Mouse (Mus musculus): ENCODE measurements around the gene Csrp3. TPM values are rescaled to one million over a fixed set of nuclear protein-coding genes. Genes with fewer than 3 reads are reported as not detected.

The Csrp3 gene
- polyA plus RNA-seq, 1 experiment from 2014 or later: 285 TPM

- no peak overlapping the region for H3K27ac ChIP-seq (replicated peaks; ENCODE audit: low read depth, low read length)
- no peaks in the 10 kb centered on the region for H3K9me3 ChIP-seq (ENCODE audit: control insufficient read depth, low read length)
- no peak overlapping the region for H3K4me2 ChIP-seq (ENCODE audit: low read depth, low read length)
- WGBS: 81% methylated on average over 15 of the region's 15 CpGs
- ATAC-seq (ENCODE audit: low read depth): no peak
- peaks cover 3% of the 10 kb centered on the region; the same call in 1 of the 2 replicates for H3K4me1 ChIP-seq (ENCODE audit: control insufficient read depth, insufficient read depth, low read length)
- no peak for DNase-seq (ENCODE audit: low spot score)
- peaks cover 40% of the 10 kb centered on the region for H3K36me3 ChIP-seq (ENCODE audit: control insufficient read depth, insufficient read depth, low read length)
- no peak overlapping the region for H3K9ac ChIP-seq (ENCODE audit: low read depth, low read length)
- H3K27me3 ChIP-seq (replicated peaks; ENCODE audit: control insufficient read depth, insufficient read depth, low read length): 0 out of 2 replicates have a peak, but pooled peaks cover under 1% of the 10 kb centered on the region
- no peak overlapping the region for H3K4me3 ChIP-seq (ENCODE audit: low read depth, low read length)
These were observed 30.1 kb upstream of the Csrp3 start for GRCm38 (mm10) chr7:48877786-48878390.

- ATAC-seq (ENCODE audit: low read depth): no peak
- H3K36me3 ChIP-seq (ENCODE audit: control insufficient read depth, insufficient read depth, low read length): peaks cover 54% of the 10 kb centered on the region
These were observed 28.7 kb upstream of the Csrp3 start for GRCm38 (mm10) chr7:48876526-48876925.

GRCm38 (mm10) chr7:48875096-48875495 is 27.3 kb upstream of the Csrp3 start:
- Histone ChIP-seq H3K36me3 (ENCODE audit: control insufficient read depth, insufficient read depth, low read length) (peaks cover 68% of the 10 kb centered on the region), H3K4me1 (ENCODE audit: control insufficient read depth, insufficient read depth, low read length) (peaks cover 3% of the 10 kb centered on the region; the same call in 1 of the 2 replicates), H3K9ac (ENCODE audit: low read depth, low read length) (no peak overlapping the region), H3K27me3 (replicated peaks; ENCODE audit: control insufficient read depth, insufficient read depth, low read length) (no peaks in the 10 kb centered on the region), H3K4me2 (ENCODE audit: low read depth, low read length) (no peak overlapping the region), H3K27ac (replicated peaks; ENCODE audit: low read depth, low read length) (no peak overlapping the region), H3K4me3 (ENCODE audit: low read depth, low read length) (no peak overlapping the region), H3K9me3 (ENCODE audit: control insufficient read depth, low read length) (no peaks in the 10 kb centered on the region)
- ATAC-seq (ENCODE audit: low read depth): peak; percentile 70
- WGBS: 86% methylated on average over 14 of the region's 14 CpGs
- DNase-seq (ENCODE audit: low spot score): peak; percentile 59

More at GRCm38 (mm10) chr7:48876526-48876925, 28.7 kb upstream of the Csrp3 start:
- Histone ChIP-seq H3K4me1 (ENCODE audit: control insufficient read depth, insufficient read depth, low read length) (peaks cover 3% of the 10 kb centered on the region; the same call in 1 of the 2 replicates), H3K9me3 (ENCODE audit: control insufficient read depth, low read length) (no peaks in the 10 kb centered on the region), H3K4me3 (ENCODE audit: low read depth, low read length) (no peak overlapping the region), H3K4me2 (ENCODE audit: low read depth, low read length) (no peak overlapping the region), H3K27ac (replicated peaks; ENCODE audit: low read depth, low read length) (no peak overlapping the region), H3K27me3 (replicated peaks; ENCODE audit: control insufficient read depth, insufficient read depth, low read length) (no peaks in the 10 kb centered on the region), H3K9ac (ENCODE audit: low read depth, low read length) (no peak overlapping the region)
- 64% methylated on average over 4 of the region's 4 CpGs for WGBS
- peak; percentile 74 for DNase-seq (ENCODE audit: low spot score)

- Histone ChIP-seq H3K9me3 (ENCODE audit: control insufficient read depth, low read length) (no peaks in the 10 kb centered on the region), H3K4me1 (ENCODE audit: control insufficient read depth, insufficient read depth, low read length) (no peaks in the 10 kb centered on the region), H3K27ac (replicated peaks; ENCODE audit: low read depth, low read length) (no peak overlapping the region), H3K4me2 (ENCODE audit: low read depth, low read length) (no peak overlapping the region), H3K9ac (ENCODE audit: low read depth, low read length) (no peak overlapping the region), H3K36me3 (ENCODE audit: control insufficient read depth, insufficient read depth, low read length) (peaks cover 88% of the 10 kb centered on the region), H3K4me3 (ENCODE audit: low read depth, low read length) (no peak overlapping the region), H3K27me3 (replicated peaks; ENCODE audit: control insufficient read depth, insufficient read depth, low read length) (no peaks in the 10 kb centered on the region)
- WGBS: 92% methylated on average over 11 of the region's 11 CpGs
- no peak for DNase-seq (ENCODE audit: low spot score)
- no peak for ATAC-seq (ENCODE audit: low read depth)
These were observed 23.5 kb upstream of the Csrp3 start for GRCm38 (mm10) chr7:48871292-48871691.

- no peaks in the 10 kb centered on the region for H3K9me3 ChIP-seq (ENCODE audit: control insufficient read depth, low read length)
- WGBS: 91% methylated on average over 21 of the region's 21 CpGs
These were observed 22.8 kb upstream of the Csrp3 start for GRCm38 (mm10) chr7:48870579-48871180.

GRCm38 (mm10) chr7:48870144-48870543 is 22.3 kb upstream of the Csrp3 start:
- Histone ChIP-seq H3K27ac (replicated peaks; ENCODE audit: low read depth, low read length) (no peak overlapping the region), H3K9me3 (ENCODE audit: control insufficient read depth, low read length) (no peaks in the 10 kb centered on the region), H3K4me2 (ENCODE audit: low read depth, low read length) (no peak overlapping the region), H3K9ac (ENCODE audit: low read depth, low read length) (no peak overlapping the region), H3K4me3 (ENCODE audit: low read depth, low read length) (no peak overlapping the region), H3K4me1 (ENCODE audit: control insufficient read depth, insufficient read depth, low read length) (no peaks in the 10 kb centered on the region), H3K27me3 (replicated peaks; ENCODE audit: control insufficient read depth, insufficient read depth, low read length) (no peaks in the 10 kb centered on the region), H3K36me3 (ENCODE audit: control insufficient read depth, insufficient read depth, low read length) (peaks cover 90% of the 10 kb centered on the region)
- ATAC-seq (ENCODE audit: low read depth) (no peak), DNase-seq (ENCODE audit: low spot score) (peak; percentile 32)
- WGBS: 77% methylated on average over 6 of the region's 6 CpGs

More at GRCm38 (mm10) chr7:48870579-48871180, 22.8 kb upstream of the Csrp3 start:
- no peak overlapping the region for H3K27ac ChIP-seq (replicated peaks; ENCODE audit: low read depth, low read length)
- no peak for ATAC-seq (ENCODE audit: low read depth)
- H3K4me1 ChIP-seq (ENCODE audit: control insufficient read depth, insufficient read depth, low read length): no peaks in the 10 kb centered on the region
- no peaks in the 10 kb centered on the region for H3K27me3 ChIP-seq (replicated peaks; ENCODE audit: control insufficient read depth, insufficient read depth, low read length)
- no peak for DNase-seq (ENCODE audit: low spot score)
- no peak overlapping the region for H3K4me2 ChIP-seq (ENCODE audit: low read depth, low read length)
- peaks cover 90% of the 10 kb centered on the region for H3K36me3 ChIP-seq (ENCODE audit: control insufficient read depth, insufficient read depth, low read length)
- H3K4me3 ChIP-seq (ENCODE audit: low read depth, low read length): no peak overlapping the region
- H3K9ac ChIP-seq (ENCODE audit: low read depth, low read length): no peak overlapping the region

- Histone ChIP-seq H3K4me3 (ENCODE audit: low read depth, low read length) (no peak overlapping the region), H3K4me2 (ENCODE audit: low read depth, low read length) (no peak overlapping the region), H3K27ac (replicated peaks; ENCODE audit: low read depth, low read length) (no peak overlapping the region), H3K36me3 (ENCODE audit: control insufficient read depth, insufficient read depth, low read length) (peaks cover 71% of the 10 kb centered on the region), H3K9me3 (ENCODE audit: control insufficient read depth, low read length) (no peaks in the 10 kb centered on the region), H3K27me3 (replicated peaks; ENCODE audit: control insufficient read depth, insufficient read depth, low read length) (no peaks in the 10 kb centered on the region), H3K4me1 (ENCODE audit: control insufficient read depth, insufficient read depth, low read length) (no peaks in the 10 kb centered on the region), H3K9ac (ENCODE audit: low read depth, low read length) (no peak overlapping the region)
- no peak for ATAC-seq (ENCODE audit: low read depth)
- no peak for DNase-seq (ENCODE audit: low spot score)
- 95% methylated on average over 18 of the region's 18 CpGs for WGBS
These were observed 19.7 kb upstream of the Csrp3 start for GRCm38 (mm10) chr7:48867576-48867975.

GRCm38 (mm10) chr7:48864671-48865458 is 17.0 kb upstream of the Csrp3 start:
- H3K9me3 ChIP-seq (ENCODE audit: control insufficient read depth, low read length): no peaks in the 10 kb centered on the region
- H3K9ac ChIP-seq (ENCODE audit: low read depth, low read length): no peak overlapping the region
- ATAC-seq (ENCODE audit: low read depth): no peak
- H3K4me3 ChIP-seq (ENCODE audit: low read depth, low read length): no peak overlapping the region
- 83% methylated on average over 9 of the region's 9 CpGs for WGBS
- no peak overlapping the region for H3K4me2 ChIP-seq (ENCODE audit: low read depth, low read length)
- no peak for DNase-seq (ENCODE audit: low spot score)
- H3K36me3 ChIP-seq (ENCODE audit: control insufficient read depth, insufficient read depth, low read length): peaks cover 44% of the 10 kb centered on the region
- no peak overlapping the region for H3K27ac ChIP-seq (replicated peaks; ENCODE audit: low read depth, low read length)
- no peaks in the 10 kb centered on the region for H3K4me1 ChIP-seq (ENCODE audit: control insufficient read depth, insufficient read depth, low read length)
- H3K27me3 ChIP-seq (replicated peaks; ENCODE audit: control insufficient read depth, insufficient read depth, low read length): no peaks in the 10 kb centered on the region
